Mouse (Mus musculus): ENCODE measurements around the gene Sult2a2. TPM values are rescaled to one million over a fixed set of nuclear protein-coding genes. Genes with fewer than 3 reads are reported as not detected.
"Not testable (repeated sequence)": the region's sequence is repeated elsewhere in the genome, so short reads cannot be mapped to it uniquely, and the experiment has no call there.

Gene Sult2a2
- polyA plus RNA-seq (2014; fragmentation: Nextera tagmentation; extraction: Ambion mirVana) = not detected in 2 replicates

DNA sequence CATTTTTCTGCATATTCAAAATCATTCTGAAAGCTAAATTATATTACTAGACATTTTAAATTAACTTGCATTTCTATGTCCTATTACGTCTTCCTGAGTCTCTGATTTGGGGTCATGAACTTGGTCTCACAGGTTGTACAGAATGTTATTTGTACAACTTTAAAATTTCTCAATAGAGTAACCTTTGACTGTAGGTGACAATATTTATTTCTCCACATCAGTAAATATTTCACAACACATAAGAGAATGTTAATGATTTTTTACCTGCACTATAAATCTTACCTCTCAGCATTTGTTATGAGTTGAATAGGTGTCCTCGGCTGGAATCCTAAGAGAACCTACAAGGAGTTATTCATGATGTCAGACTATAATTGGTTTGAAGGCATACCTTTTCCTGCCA lies at the start of gene Sult2a2:
Gene Sult2a2, plus strand, starts transcription at position 301 of the 400 bp plus-strand sequence.
- H3K4me1 ChIP-seq (replicated peaks; ENCODE audit: control insufficient read depth, insufficient read depth, low read length); H3K36me3 ChIP-seq (replicated peaks; ENCODE audit: control insufficient read depth, insufficient read depth); DNase-seq (ENCODE audit: low spot score); H3K4me3 ChIP-seq (replicated peaks; ENCODE audit: low read length); H3K4me2 ChIP-seq (replicated peaks); H3K27ac ChIP-seq; H3K9ac ChIP-seq; H3K9me3 ChIP-seq (ENCODE audit: control insufficient read depth, low read length); ATAC-seq (ENCODE audit: low FRiP score); H3K27me3 ChIP-seq (ENCODE audit: control insufficient read depth, insufficient read depth, low read length): not testable (repeated sequence)
- WGBS = 84% methylated on average over 1 of the region's 2 CpGs

DNA sequence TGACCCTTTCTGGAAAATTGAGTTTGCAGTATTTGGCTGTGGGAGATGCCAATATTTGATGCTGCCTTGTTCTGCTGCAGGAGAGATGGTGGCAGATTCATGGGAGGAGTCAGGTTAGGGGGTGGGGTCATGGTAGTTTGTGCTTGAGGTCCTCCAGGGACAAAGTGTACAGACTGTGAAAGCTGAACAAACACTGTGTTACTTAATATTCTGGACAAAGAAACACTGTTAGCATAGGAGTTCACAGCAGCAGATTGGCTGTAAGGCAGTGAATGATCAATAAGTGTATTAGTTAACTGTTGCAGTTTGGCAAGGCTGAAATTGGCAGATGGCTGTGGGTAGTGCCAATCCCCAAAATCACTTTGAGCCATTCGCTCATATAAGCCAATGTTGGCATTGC lies 80.6 kb downstream of the Sult2a2 start:
- Histone ChIP-seq H3K27me3 (ENCODE audit: control insufficient read depth, insufficient read depth, low read length) (no peaks in the 10 kb centered on the region), H3K27ac (no peak overlapping the region), H3K4me2 (replicated peaks) (no peak overlapping the region), H3K36me3 (replicated peaks; ENCODE audit: control insufficient read depth, insufficient read depth) (no peaks in the 10 kb centered on the region), H3K4me3 (replicated peaks; ENCODE audit: low read length) (no peak overlapping the region), H3K4me1 (replicated peaks; ENCODE audit: control insufficient read depth, insufficient read depth, low read length) (no peaks in the 10 kb centered on the region), H3K9ac (no peak overlapping the region), H3K9me3 (ENCODE audit: control insufficient read depth, low read length) (peaks cover 4% of the 10 kb centered on the region)
- ATAC-seq (ENCODE audit: low FRiP score) (no peak), DNase-seq (ENCODE audit: low spot score) (no peak)
- WGBS = 91% methylated on average over 1 of the region's 1 CpGs

Other genes starting within 250 kb of the Sult2a2 start
- gene Bsph2, start 162.4 kb upstream of the Sult2a2 start, polyA plus RNA-seq (2014; fragmentation: Nextera tagmentation; extraction: Ambion mirVana) = not detected in 2 replicates
- gene Sult2a5, start 109.5 kb upstream of the Sult2a2 start, polyA plus RNA-seq (2014; fragmentation: Nextera tagmentation; extraction: Ambion mirVana) = not detected in 2 replicates
- gene Sult2a1, start 103.9 kb downstream of the Sult2a2 start, polyA plus RNA-seq (2014; fragmentation: Nextera tagmentation; extraction: Ambion mirVana) = not detected in 2 replicates

Measured in hindbrain, embryonic 14.5 days (tissue).